Comparison of ENCODE assay signal across 27 mouse cellular contexts in the genomic region with DNA sequence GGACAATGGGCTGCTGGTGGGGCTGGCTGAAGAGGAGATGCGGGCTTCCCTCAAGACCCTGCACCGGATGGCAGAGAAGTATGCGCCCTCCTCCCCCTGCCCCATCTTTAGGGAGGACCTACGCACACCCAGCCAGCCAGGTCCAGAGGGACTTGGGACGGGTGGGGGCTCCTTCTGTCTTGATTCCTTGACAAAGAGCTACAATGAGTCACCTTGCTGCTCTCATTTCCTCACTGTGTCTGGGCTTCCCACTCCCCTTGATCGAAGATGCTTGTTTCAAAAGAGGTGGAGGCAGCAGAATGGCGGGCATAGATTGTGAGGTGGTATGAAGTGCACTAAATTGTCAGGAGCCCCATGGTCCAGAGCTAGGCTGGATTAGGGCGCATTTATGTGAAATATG. TPM values are rescaled to one million over a fixed set of nuclear protein-coding genes. Genes with fewer than 3 reads are reported as not detected.
"Had no signal": no experiment of that assay in that cellular context is flagged by ENCODE, and none has a peak within 500 bp of the region (broad histone marks: within the 10 kb centered on the region; RNA-seq: fewer than 3 reads in every experiment).

No protein-coding gene starts in this region.

- H3K9ac ChIP-seq: heart, embryonic 12.5 days; hindbrain, embryonic 12.5 days; hindbrain, embryonic 14.5 days; intestine, embryonic 15.5 days; limb, embryonic 12.5 days had no signal

- H3K27ac ChIP-seq: heart, adult 2 months; heart, embryonic 10.5 days; hindbrain, embryonic 10.5 days; hindbrain, embryonic 12.5 days; hindbrain, embryonic 14.5 days; intestine, embryonic 15.5 days; layer of hippocampus, adult 2 months; left cerebral cortex, adult 2 months; limb, embryonic 10.5 days; limb, embryonic 12.5 days had no signal

- ATAC-seq: hindbrain, embryonic 16.5 days; inflammation-experienced regulatory T-cells, adult 6 months; intestine, embryonic 15.5 days; intestine, postnatal 0 days had no signal

- H3K9me3 ChIP-seq: heart, embryonic 10.5 days; heart, embryonic 12.5 days; hindbrain, embryonic 10.5 days; hindbrain, embryonic 12.5 days; intestine, embryonic 15.5 days; limb, embryonic 10.5 days; limb, embryonic 12.5 days had no signal

- H3K27me3 ChIP-seq: heart, embryonic 12.5 days; hindbrain, embryonic 12.5 days; intestine, embryonic 15.5 days; limb, embryonic 12.5 days had no signal

- H3K4me3 ChIP-seq: gastrocnemius, adult 2 months; heart, adult 2 months; heart, embryonic 10.5 days; heart, embryonic 12.5 days; hindbrain, embryonic 10.5 days; hindbrain, embryonic 12.5 days; intestine, embryonic 15.5 days; layer of hippocampus, adult 2 months; left cerebral cortex, adult 2 months; limb, embryonic 10.5 days; limb, embryonic 12.5 days had no signal

- DNase-seq: gastrocnemius, adult 2 months; gastrocnemius, postnatal 10 days; gastrocnemius, postnatal 25 days; heart, adult 2 months; heart, postnatal 10 days; heart, postnatal 4 days; kidney, adult 18-20 months; kidney, adult 8-10 months; kidney, postnatal 10 days; kidney, postnatal 25 days; kidney, postnatal 4 days; liver had no signal

- H3K4me2 ChIP-seq: heart, embryonic 12.5 days; hindbrain, embryonic 12.5 days; hindbrain, embryonic 14.5 days; intestine, embryonic 15.5 days; limb, embryonic 12.5 days; liver, embryonic 11.5 days had no signal

RNA-seq across cellular contexts. Expression of gene Rsph9, which starts 20.3 kb away (rescaled TPM):
- total RNA-seq: granulocyte monocyte progenitor cell, adult 5-6 weeks had no signal
